In the genomic region with DNA sequence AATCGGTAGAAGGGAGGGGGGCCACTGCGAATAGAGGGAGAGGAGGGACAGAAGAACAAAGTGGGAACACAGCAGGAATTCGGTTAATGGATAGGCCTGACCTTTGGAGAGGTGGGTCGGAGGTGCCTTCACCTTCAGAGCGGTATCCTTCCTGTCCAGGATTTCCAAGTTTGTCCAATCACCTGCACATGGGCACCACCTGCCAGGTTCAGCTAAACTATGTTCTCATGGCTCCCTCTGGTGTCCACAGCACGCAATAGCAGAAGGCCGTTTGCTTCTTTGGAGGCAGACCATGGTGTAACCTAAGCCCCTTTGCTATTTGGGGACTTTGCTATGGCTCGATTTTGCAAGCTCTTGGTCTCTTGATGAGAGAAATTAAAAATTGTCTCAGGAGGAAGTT, we compare ENCODE assay signal across 9 mouse cellular contexts.
DNase-seq lines count a peak whose midpoint lies in the region; ATAC-seq and TF ChIP-seq lines count a peak whose summit lies in the region.
"Had no signal": no experiment of that assay in that cellular context is flagged by ENCODE, and none has a peak within 500 bp of the region (broad histone marks: within the 10 kb centered on the region; RNA-seq: fewer than 3 reads in every experiment).

No protein-coding gene starts in this region.

- TF ChIP-seq CTCF in heart, postnatal 0 days (IDR thresholded peaks at IDR 0.05; ENCODE audit: low read depth), result peak; percentile 84

- no peak overlapping the region for H3K27ac ChIP-seq in heart, postnatal 0 days (ENCODE audit: low read depth)
- no peak overlapping the region for H3K27ac ChIP-seq in heart, embryonic 10.5 days
- no peak overlapping the region for H3K27ac ChIP-seq in hindbrain, embryonic 16.5 days (ENCODE audit: low read depth, low read length)
- no peak overlapping the region for H3K27ac ChIP-seq in midbrain, embryonic 16.5 days (ENCODE audit: low read length)

- H3K9me3 ChIP-seq in heart, postnatal 0 days (replicated peaks; ENCODE audit: control insufficient read depth, low read length), result no peaks in the 10 kb centered on the region
- H3K9me3 ChIP-seq in heart, embryonic 10.5 days, result no peaks in the 10 kb centered on the region
- no peaks in the 10 kb centered on the region for H3K9me3 ChIP-seq in hindbrain, embryonic 16.5 days (ENCODE audit: control insufficient read depth, low read length)
- H3K9me3 ChIP-seq in midbrain, embryonic 16.5 days (replicated peaks; ENCODE audit: control insufficient read depth, low read length, poor library complexity, severe bottlenecking), result no peaks in the 10 kb centered on the region

- H3K9ac ChIP-seq in heart, postnatal 0 days (replicated peaks; ENCODE audit: low read depth, low read length), result no peak overlapping the region
- H3K9ac ChIP-seq in hindbrain, embryonic 16.5 days (ENCODE audit: low read depth, low read length), result no peak overlapping the region
- no peak overlapping the region for H3K9ac ChIP-seq in midbrain, embryonic 16.5 days (ENCODE audit: low read depth, low read length)

- H3K36me3 ChIP-seq in heart, postnatal 0 days (replicated peaks; ENCODE audit: control insufficient read depth, insufficient read depth, low read length), result no peaks in the 10 kb centered on the region
- H3K36me3 ChIP-seq in heart, embryonic 10.5 days, result no peaks in the 10 kb centered on the region
- H3K36me3 ChIP-seq in hindbrain, embryonic 16.5 days (ENCODE audit: control insufficient read depth, insufficient read depth, low read length), result no peaks in the 10 kb centered on the region
- no peaks in the 10 kb centered on the region for H3K36me3 ChIP-seq in midbrain, embryonic 16.5 days (ENCODE audit: control insufficient read depth, insufficient read depth, low read length)
- H3K36me3 ChIP-seq: G1E had no signal

- H3K27me3 ChIP-seq in heart, postnatal 0 days (ENCODE audit: control insufficient read depth, insufficient read depth, low read length), result no peaks in the 10 kb centered on the region
- H3K27me3 ChIP-seq in heart, embryonic 10.5 days (ENCODE audit: insufficient read depth, poor library complexity, severe bottlenecking), result no peaks in the 10 kb centered on the region
- no peaks in the 10 kb centered on the region for H3K27me3 ChIP-seq in hindbrain, embryonic 16.5 days (replicated peaks; ENCODE audit: control insufficient read depth, insufficient read depth, low read length)
- no peaks in the 10 kb centered on the region; the same call in none of the 2 replicates for H3K27me3 ChIP-seq in midbrain, embryonic 16.5 days (ENCODE audit: control insufficient read depth, insufficient read depth, low read depth, low read length)

- no peak overlapping the region for H3K4me3 ChIP-seq in heart, postnatal 0 days (ENCODE audit: low read depth, low read length)
- H3K4me3 ChIP-seq in heart, embryonic 10.5 days, result no peak overlapping the region
- H3K4me3 ChIP-seq in hindbrain, embryonic 16.5 days (ENCODE audit: low read length), result no peak overlapping the region
- H3K4me3 ChIP-seq in midbrain, embryonic 16.5 days (ENCODE audit: low read depth, low read length), result no peak overlapping the region

- no peaks in the 10 kb centered on the region for H3K4me1 ChIP-seq in heart, postnatal 0 days (ENCODE audit: control insufficient read depth, insufficient read depth)
- H3K4me1 ChIP-seq in heart, embryonic 10.5 days, result 0 out of 2 replicates have a peak, but pooled peaks cover 5% of the 10 kb centered on the region
- peaks cover 3% of the 10 kb centered on the region; the same call in 1 of the 2 replicates for H3K4me1 ChIP-seq in hindbrain, embryonic 16.5 days (ENCODE audit: control insufficient read depth, insufficient read depth, low read depth, low read length)
- H3K4me1 ChIP-seq in midbrain, embryonic 16.5 days (ENCODE audit: control insufficient read depth, insufficient read depth, low read length), result no peaks in the 10 kb centered on the region

- DNase-seq in heart, postnatal 0 days (ENCODE audit: low spot score), result peak; percentile 36
- no peak for DNase-seq in heart, embryonic 10.5 days (ENCODE audit: low spot score)
- DNase-seq in adrenal gland, adult 2 months, result peak; percentile 39
- DNase-seq in embryo, embryonic 10.5 days (ENCODE audit: low spot score), result peak; percentile 86
- DNase-seq in left cerebral cortex, adult 8-10 months (ENCODE audit: low spot score in 2 of 2), result peak; percentile 45 to 54
- DNase-seq in thymus, postnatal 25 days, result peak; percentile 12

- no peak for TF ChIP-seq EP300 in heart, postnatal 0 days (IDR thresholded peaks at IDR 0.05; ENCODE audit: low read depth)

- ATAC-seq in heart, postnatal 0 days (ENCODE audit: insufficient read depth, low read depth), result peak; percentile 14; the same call in 1 of the 2 replicates
- 0 out of 2 replicates have a peak, but pooled peaks have one; percentile 12 for ATAC-seq in hindbrain, embryonic 16.5 days
- 0 out of 2 replicates have a peak, but pooled peaks have one; percentile 20 for ATAC-seq in midbrain, embryonic 16.5 days

- 22% methylated on average over 8 of the region's 8 CpGs for WGBS in heart, postnatal 0 days
- 25% methylated on average over 8 of the region's 8 CpGs for WGBS in heart, embryonic 10.5 days
- 31% methylated on average over 8 of the region's 8 CpGs for WGBS in hindbrain, embryonic 16.5 days
- WGBS in midbrain, embryonic 16.5 days, result 26% methylated on average over 8 of the region's 8 CpGs

- no peak overlapping the region for H3K4me2 ChIP-seq in heart, postnatal 0 days (ENCODE audit: low read depth, low read length)
- H3K4me2 ChIP-seq in hindbrain, embryonic 16.5 days (ENCODE audit: low read length), result no peak overlapping the region
- no peak overlapping the region for H3K4me2 ChIP-seq in midbrain, embryonic 16.5 days (ENCODE audit: low read length)
